Mouse (Mus musculus) MEL (cell line): ENCODE measurements around the gene Timd4.

Experiments
- CHD2 ChIP-seq: IDR thresholded peaks from 2 replicates; pipeline ENCODE4 v1.6.1; 2011; ENCODE audit warnings: low read length, improper control_type of control experiment
- CTCF ChIP-seq, 3 experiments: IDR thresholded peaks in 2 of 3; conservative IDR thresholded peaks in 1 of 3; 2 replicates each; pipeline ENCODE4 v1.5.1; 2011 to 2012; ENCODE audit warnings: low read length in 3 of 3, low read depth in 2 of 3, mild to moderate bottlenecking in 2 of 3, improper control_type of control experiment in 1 of 3, inconsistent platforms in 1 of 3, mixed read lengths in 1 of 3, moderate library complexity in 1 of 3; ENCODE audit not compliant: control insufficient read depth in 1 of 3, insufficient read depth in 1 of 3, poor library complexity in 1 of 3, severe bottlenecking in 1 of 3
- E2F4 ChIP-seq: IDR thresholded peaks from 2 replicates; pipeline ENCODE4 v1.6.1; 2011; ENCODE audit warnings: low read depth, low read length, improper control_type of control experiment, borderline replicate concordance
- GABPA ChIP-seq: IDR thresholded peaks from 2 replicates; pipeline ENCODE4 v1.6.1; 2012; ENCODE audit warnings: low read depth, mild to moderate bottlenecking, inconsistent platforms, low read length, improper control_type of control experiment, moderate library complexity
- GATA1 ChIP-seq: IDR thresholded peaks from 2 replicates; pipeline ENCODE4 v1.6.1; 2011; ENCODE audit warnings: low read depth, low read length, improper control_type of control experiment
- POLR2A ChIP-seq, 2 experiments: IDR thresholded peaks; 2 replicates each; pipeline ENCODE4 v1.6.1; 2011 to 2012; ENCODE audit warnings: low read length in 2 of 2, mild to moderate bottlenecking in 2 of 2, control low read depth in 1 of 2, improper control_type of control experiment in 1 of 2, low read depth in 1 of 2, moderate library complexity in 1 of 2; ENCODE audit not compliant: control insufficient read depth in 1 of 2, insufficient read depth in 1 of 2, poor library complexity in 1 of 2
- SIN3A ChIP-seq: IDR thresholded peaks from 2 replicates; pipeline ENCODE4 v1.6.1; 2012; ENCODE audit warnings: low read length, improper control_type of control experiment, inconsistent platforms
- USF1 ChIP-seq: IDR thresholded peaks from 2 replicates; pipeline ENCODE4 v1.6.1; 2014; ENCODE audit warnings: low read depth, mild to moderate bottlenecking, inconsistent platforms, low read length, improper control_type of control experiment, moderate library complexity
- ZKSCAN1 ChIP-seq: IDR thresholded peaks from 2 replicates; pipeline ENCODE4 v1.6.1; 2012; ENCODE audit warnings: low read depth, mild to moderate bottlenecking, inconsistent platforms, low read length, improper control_type of control experiment, moderate library complexity
- ZNF384 ChIP-seq: IDR thresholded peaks from 2 replicates; pipeline ENCODE4 v1.6.1; 2012; ENCODE audit warnings: low read depth, mild to moderate bottlenecking, inconsistent platforms, low read length, improper control_type of control experiment

GRCm38 (mm10) chr11:46810511-46810910 lies at the start of gene Timd4:
- TF ChIP-seq GABPA (no peak), POLR2A (IDR thresholded peaks at IDR 0.05; ENCODE audit: control insufficient read depth in 1 of 2, insufficient read depth in 1 of 2, low read depth in 1 of 2, low read length in 2 of 2, poor library complexity in 1 of 2) (no peak), ZKSCAN1 (no peak), ZNF384 (no peak), CHD2 (no peak), GATA1 (no peak), E2F4 (no peak), USF1 (no peak), SIN3A (no peak), CTCF (IDR thresholded peaks at IDR 0.05 in 2 of 3, conservative IDR thresholded peaks at IDR 0.05 in 1 of 3; ENCODE audit: control insufficient read depth in 1 of 3, insufficient read depth in 1 of 3, low read depth in 2 of 3, low read length in 3 of 3, poor library complexity in 1 of 3, severe bottlenecking in 1 of 3) (no peak)
